Mouse (Mus musculus): ENCODE data around the gene Serinc5. TPM values are rescaled to one million over a fixed set of nuclear protein-coding genes. Genes with fewer than 3 reads are reported as not detected.
A peak's percentile ranks its signal among the peaks of the same experiment; 100 is the strongest.

Serinc5 gene
- polyA plus RNA-seq, 1 experiment from 2014 or later = 9.4 TPM

GRCm38 (mm10) chr13:92689061-92689460 is 78.2 kb downstream of the Serinc5 start:
- peaks cover 9% of the 10 kb centered on the region; the same call in 1 of the 2 replicates for H3K4me1 ChIP-seq
- H3K36me3 ChIP-seq = peaks cover 44% of the 10 kb centered on the region
- H3K9me3 ChIP-seq = no peaks in the 10 kb centered on the region
- no peak overlapping the region for H3K4me3 ChIP-seq
- WGBS = 84% methylated on average over 2 of the region's 2 CpGs
- no peak overlapping the region for H3K27ac ChIP-seq (replicated peaks)
- H3K27me3 ChIP-seq (replicated peaks) = no peaks in the 10 kb centered on the region
- H3K9ac ChIP-seq = no peak overlapping the region
- ATAC-seq (ENCODE audit: extremely low read depth, insufficient number of reproducible peaks, low FRiP score, low TSS enrichment) = no peak
- H3K4me2 ChIP-seq = no peak overlapping the region

DNA sequence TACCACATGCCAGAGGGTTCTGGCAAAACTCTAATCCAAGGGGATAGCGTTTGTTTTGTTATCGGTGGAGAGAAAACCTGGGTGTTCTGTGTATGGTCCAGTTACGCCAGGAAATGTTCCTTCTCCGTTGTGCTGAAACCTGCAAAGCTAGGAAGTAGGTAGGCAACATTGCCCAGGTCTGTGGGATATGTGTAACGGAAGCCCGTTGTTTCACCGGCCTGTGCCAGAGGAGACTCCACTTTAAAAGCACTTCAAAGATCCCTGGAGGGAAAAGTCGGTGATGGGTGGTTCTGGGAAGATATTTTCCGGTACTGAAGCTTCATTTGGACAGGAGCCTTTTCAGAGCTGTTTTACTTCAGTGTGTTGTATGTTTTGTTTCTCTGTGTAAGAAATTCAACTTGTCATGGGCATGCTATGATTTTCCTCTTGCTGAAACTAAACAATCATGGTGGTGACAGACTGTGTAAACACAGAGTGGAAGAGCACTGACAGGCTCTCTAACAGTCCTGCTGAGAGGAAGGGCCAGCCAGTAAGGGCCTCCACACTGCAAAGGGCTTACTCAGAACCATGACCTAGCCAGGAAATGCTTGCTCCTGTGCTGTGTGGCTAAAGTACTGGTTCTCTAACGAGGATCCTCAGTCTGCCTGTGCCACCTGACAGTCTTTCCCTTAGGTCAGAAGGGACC is 83.1 kb downstream of the Serinc5 start:
- Histone ChIP-seq H3K27ac (replicated peaks) (0 out of 2 replicates have a peak overlapping the region, but pooled peaks have one; percentile 36), H3K9ac (no peak overlapping the region), H3K9me3 (no peaks in the 10 kb centered on the region), H3K27me3 (replicated peaks) (no peaks in the 10 kb centered on the region), H3K4me1 (0 out of 2 replicates have a peak, but pooled peaks cover 9% of the 10 kb centered on the region), H3K4me3 (no peak overlapping the region), H3K36me3 (peaks cover 11% of the 10 kb centered on the region), H3K4me2 (no peak overlapping the region)
- no peak for ATAC-seq (ENCODE audit: extremely low read depth, insufficient number of reproducible peaks, low FRiP score, low TSS enrichment)
- 42% methylated on average over 10 of the region's 10 CpGs for WGBS

DNA sequence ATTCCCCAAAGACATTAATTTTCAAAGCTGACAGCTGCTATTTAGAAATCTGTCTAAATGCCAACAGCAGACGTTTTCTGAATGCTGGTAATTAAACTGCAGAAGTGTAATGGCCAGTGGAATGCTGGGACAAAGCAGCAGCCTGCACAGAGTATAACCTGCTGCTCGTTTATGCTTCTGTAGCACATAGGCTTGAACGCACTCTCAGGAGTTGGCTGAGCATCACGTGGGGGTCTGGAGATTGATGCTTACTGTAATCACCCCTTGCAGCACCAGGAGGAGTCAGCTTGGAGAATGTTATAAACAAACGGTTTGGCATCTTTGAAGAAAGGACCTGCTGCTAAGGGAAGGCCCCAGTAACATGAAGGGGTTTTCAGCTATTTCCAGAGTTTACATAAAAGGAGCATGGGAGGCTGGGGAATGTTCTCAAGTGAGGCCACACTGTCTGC is 85.6 kb downstream of the Serinc5 start:
- Histone ChIP-seq H3K27me3 (replicated peaks) (no peaks in the 10 kb centered on the region), H3K36me3 (peaks cover 9% of the 10 kb centered on the region), H3K9ac (no peak overlapping the region), H3K4me1 (0 out of 2 replicates have a peak, but pooled peaks cover 9% of the 10 kb centered on the region), H3K27ac (replicated peaks) (no peak overlapping the region), H3K4me3 (no peak overlapping the region), H3K4me2 (no peak overlapping the region), H3K9me3 (no peaks in the 10 kb centered on the region)
- WGBS = 44% methylated on average over 5 of the region's 5 CpGs
- no peak for ATAC-seq (ENCODE audit: extremely low read depth, insufficient number of reproducible peaks, low FRiP score, low TSS enrichment)

- no peak overlapping the region for H3K4me3 ChIP-seq
- peaks cover 8% of the 10 kb centered on the region for H3K36me3 ChIP-seq
- 0 out of 2 replicates have a peak, but pooled peaks cover 9% of the 10 kb centered on the region for H3K4me1 ChIP-seq
- no peak overlapping the region for H3K9ac ChIP-seq
- H3K27ac ChIP-seq (replicated peaks) = no peak overlapping the region
- no peaks in the 10 kb centered on the region for H3K27me3 ChIP-seq (replicated peaks)
- WGBS = 74% methylated on average over 4 of the region's 4 CpGs
- no peak for ATAC-seq (ENCODE audit: extremely low read depth, insufficient number of reproducible peaks, low FRiP score, low TSS enrichment)
- H3K4me2 ChIP-seq = no peak overlapping the region
- no peaks in the 10 kb centered on the region for H3K9me3 ChIP-seq
Measured at GRCm38 (mm10) chr13:92697141-92697540, 86.2 kb downstream of the Serinc5 start.

DNA sequence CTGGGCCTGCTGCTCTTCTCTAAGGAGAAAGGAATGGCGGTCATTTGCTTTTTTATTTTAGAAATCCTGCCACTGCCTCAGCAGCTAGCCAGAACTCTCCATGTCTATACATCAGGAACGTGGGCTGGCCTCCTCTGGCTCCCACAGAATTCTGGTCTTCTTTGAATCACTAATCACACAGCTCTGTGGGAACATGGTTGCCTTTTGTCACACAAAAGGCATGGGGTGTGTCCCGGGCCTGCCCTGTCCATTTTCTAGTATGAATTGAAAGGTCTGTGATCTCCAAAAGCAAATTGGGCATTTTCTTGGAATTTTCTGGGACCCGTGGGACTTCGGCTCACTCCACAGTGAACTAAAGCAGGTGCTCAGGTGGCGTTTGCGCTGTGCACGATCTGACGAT is 87.9 kb downstream of the Serinc5 start:
- no peak overlapping the region for H3K4me2 ChIP-seq
- WGBS = 85% methylated on average over 9 of the region's 9 CpGs
- peaks cover 15% of the 10 kb centered on the region for H3K36me3 ChIP-seq
- 0 out of 2 replicates have a peak, but pooled peaks cover 9% of the 10 kb centered on the region for H3K4me1 ChIP-seq
- no peak overlapping the region for H3K4me3 ChIP-seq
- H3K27ac ChIP-seq (replicated peaks) = no peak overlapping the region
- no peaks in the 10 kb centered on the region for H3K9me3 ChIP-seq
- H3K27me3 ChIP-seq (replicated peaks) = no peaks in the 10 kb centered on the region
- no peak for ATAC-seq (ENCODE audit: extremely low read depth, insufficient number of reproducible peaks, low FRiP score, low TSS enrichment)
- H3K9ac ChIP-seq = no peak overlapping the region

GRCm38 (mm10) chr13:92699395-92699794 is 88.5 kb downstream of the Serinc5 start:
- Histone ChIP-seq H3K27me3 (replicated peaks) (no peaks in the 10 kb centered on the region), H3K27ac (replicated peaks) (no peak overlapping the region), H3K36me3 (peaks cover 15% of the 10 kb centered on the region), H3K4me3 (no peak overlapping the region), H3K9ac (no peak overlapping the region), H3K4me1 (0 out of 2 replicates have a peak, but pooled peaks cover 3% of the 10 kb centered on the region), H3K4me2 (no peak overlapping the region), H3K9me3 (no peaks in the 10 kb centered on the region)
- ATAC-seq (ENCODE audit: extremely low read depth, insufficient number of reproducible peaks, low FRiP score, low TSS enrichment) = no peak
- 84% methylated on average over 6 of the region's 6 CpGs for WGBS

GRCm38 (mm10) chr13:92702035-92702434 is 91.1 kb downstream of the Serinc5 start:
- H3K9me3 ChIP-seq = no peaks in the 10 kb centered on the region
- no peaks in the 10 kb centered on the region for H3K27me3 ChIP-seq (replicated peaks)
- 69% methylated on average over 5 of the region's 5 CpGs for WGBS
- H3K27ac ChIP-seq (replicated peaks) = no peak overlapping the region
- no peaks in the 10 kb centered on the region for H3K4me1 ChIP-seq
- H3K9ac ChIP-seq = no peak overlapping the region
- no peak for ATAC-seq (ENCODE audit: extremely low read depth, insufficient number of reproducible peaks, low FRiP score, low TSS enrichment)
- no peak overlapping the region for H3K4me2 ChIP-seq
- H3K4me3 ChIP-seq = no peak overlapping the region
- peaks cover 22% of the 10 kb centered on the region for H3K36me3 ChIP-seq

DNA sequence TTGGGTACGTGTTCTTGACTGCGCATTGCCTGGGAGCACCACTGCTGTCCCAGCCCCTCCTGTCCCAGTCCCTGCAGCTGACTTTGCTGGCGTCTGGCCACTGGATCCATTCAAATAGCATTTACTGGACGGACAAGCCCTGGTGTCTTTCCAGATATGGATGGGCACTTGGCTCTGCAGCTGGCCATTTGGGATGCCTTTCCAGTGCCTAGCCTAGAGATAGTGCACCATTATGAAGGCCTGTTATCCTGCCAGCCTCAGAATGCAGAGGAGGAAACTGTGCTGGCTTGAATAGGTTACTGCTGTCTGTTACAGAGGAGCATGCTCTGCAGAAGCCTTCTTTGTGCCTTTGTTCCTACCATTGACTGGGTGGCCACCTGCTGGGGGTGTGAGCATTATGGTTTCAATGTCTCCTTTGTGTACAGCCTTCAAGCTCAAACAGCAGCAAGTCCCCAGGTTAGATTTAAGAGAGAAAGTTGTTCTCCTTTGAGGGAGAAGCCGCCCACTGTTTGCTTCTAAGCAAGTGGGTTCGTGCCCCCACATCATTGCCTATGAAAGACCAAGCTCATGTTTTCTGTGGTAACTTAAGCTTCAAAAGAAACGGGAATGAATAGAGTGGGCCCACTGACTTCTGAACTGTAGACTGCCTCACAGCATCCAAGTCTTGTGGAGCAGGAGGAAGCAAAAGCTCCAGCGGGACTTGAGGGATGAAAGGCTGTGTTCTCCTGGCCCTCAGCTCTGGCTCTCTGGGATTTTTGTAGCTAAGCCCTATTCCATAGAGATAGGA is 92.5 kb downstream of the Serinc5 start:
- Histone ChIP-seq H3K4me3 (no peak overlapping the region), H3K27ac (replicated peaks) (no peak overlapping the region), H3K9ac (no peak overlapping the region), H3K27me3 (replicated peaks) (no peaks in the 10 kb centered on the region), H3K9me3 (no peaks in the 10 kb centered on the region), H3K4me1 (no peaks in the 10 kb centered on the region), H3K4me2 (no peak overlapping the region), H3K36me3 (peaks cover 34% of the 10 kb centered on the region)
- no peak for ATAC-seq (ENCODE audit: extremely low read depth, insufficient number of reproducible peaks, low FRiP score, low TSS enrichment)
- WGBS = 71% methylated on average over 8 of the region's 8 CpGs

- Histone ChIP-seq H3K4me3 (no peak overlapping the region), H3K9ac (no peak overlapping the region), H3K27me3 (replicated peaks) (no peaks in the 10 kb centered on the region), H3K9me3 (no peaks in the 10 kb centered on the region), H3K4me2 (no peak overlapping the region), H3K36me3 (peaks cover 41% of the 10 kb centered on the region), H3K4me1 (no peaks in the 10 kb centered on the region), H3K27ac (replicated peaks) (no peak overlapping the region)
- no peak for ATAC-seq (ENCODE audit: extremely low read depth, insufficient number of reproducible peaks, low FRiP score, low TSS enrichment)
- WGBS = 88% methylated on average over 7 of the region's 7 CpGs
Measured at GRCm38 (mm10) chr13:92704189-92704588, 93.3 kb downstream of the Serinc5 start.

GRCm38 (mm10) chr13:92705016-92705535 is 94.2 kb downstream of the Serinc5 start:
- 95% methylated on average over 7 of the region's 7 CpGs for WGBS
- no peaks in the 10 kb centered on the region for H3K9me3 ChIP-seq
- H3K4me1 ChIP-seq = no peaks in the 10 kb centered on the region
- no peak overlapping the region for H3K4me2 ChIP-seq
- peaks cover 45% of the 10 kb centered on the region for H3K36me3 ChIP-seq
- no peak for ATAC-seq (ENCODE audit: extremely low read depth, insufficient number of reproducible peaks, low FRiP score, low TSS enrichment)
- H3K9ac ChIP-seq = no peak overlapping the region
- no peak overlapping the region for H3K27ac ChIP-seq (replicated peaks)
- no peaks in the 10 kb centered on the region for H3K27me3 ChIP-seq (replicated peaks)
- no peak overlapping the region for H3K4me3 ChIP-seq

DNA sequence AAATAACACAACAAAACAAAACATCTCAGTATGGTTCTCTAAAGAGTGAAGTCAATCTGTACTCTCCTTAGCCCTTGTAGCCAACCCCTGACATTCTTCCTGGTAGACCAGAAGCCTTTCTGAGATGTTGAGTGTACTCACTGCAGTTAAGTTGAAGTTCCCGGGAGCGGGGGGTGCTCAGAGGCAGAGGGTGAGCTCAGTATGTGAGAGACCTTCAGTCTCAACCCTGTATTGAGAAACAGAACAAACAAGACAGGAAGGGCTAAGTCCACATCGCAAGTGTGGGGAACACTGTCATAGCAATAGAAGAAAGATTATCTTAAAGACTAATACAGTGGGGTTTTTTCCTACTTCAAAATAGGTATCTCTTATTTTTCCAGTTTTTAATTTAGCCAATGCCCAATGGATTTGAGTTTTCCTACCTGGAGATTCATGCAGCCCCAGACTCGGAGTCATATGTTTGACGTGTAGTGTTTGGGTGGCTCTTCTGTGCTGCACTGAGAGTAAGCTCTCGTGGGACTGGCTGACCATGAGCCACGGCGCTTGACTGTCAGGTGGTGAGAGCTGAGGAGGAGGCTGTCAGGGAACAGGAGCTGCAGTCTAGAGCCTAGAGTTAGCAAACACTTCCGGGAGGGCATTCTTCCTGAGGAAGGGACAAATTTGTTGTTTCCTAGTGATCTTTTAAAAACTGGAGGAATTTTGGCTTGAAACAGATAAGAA is 95.6 kb downstream of the Serinc5 start:
- Histone ChIP-seq H3K36me3 (peaks cover 44% of the 10 kb centered on the region), H3K9me3 (no peaks in the 10 kb centered on the region), H3K27ac (replicated peaks) (no peak overlapping the region), H3K4me3 (no peak overlapping the region), H3K4me1 (no peaks in the 10 kb centered on the region), H3K4me2 (no peak overlapping the region), H3K27me3 (replicated peaks) (no peaks in the 10 kb centered on the region), H3K9ac (no peak overlapping the region)
- 81% methylated on average over 9 of the region's 9 CpGs for WGBS
- no peak for ATAC-seq (ENCODE audit: extremely low read depth, insufficient number of reproducible peaks, low FRiP score, low TSS enrichment)

Measured in heart, embryonic 13.5 days (tissue).